Mouse (Mus musculus): ENCODE measurements around the gene Tma16.

The Tma16 gene

DNA sequence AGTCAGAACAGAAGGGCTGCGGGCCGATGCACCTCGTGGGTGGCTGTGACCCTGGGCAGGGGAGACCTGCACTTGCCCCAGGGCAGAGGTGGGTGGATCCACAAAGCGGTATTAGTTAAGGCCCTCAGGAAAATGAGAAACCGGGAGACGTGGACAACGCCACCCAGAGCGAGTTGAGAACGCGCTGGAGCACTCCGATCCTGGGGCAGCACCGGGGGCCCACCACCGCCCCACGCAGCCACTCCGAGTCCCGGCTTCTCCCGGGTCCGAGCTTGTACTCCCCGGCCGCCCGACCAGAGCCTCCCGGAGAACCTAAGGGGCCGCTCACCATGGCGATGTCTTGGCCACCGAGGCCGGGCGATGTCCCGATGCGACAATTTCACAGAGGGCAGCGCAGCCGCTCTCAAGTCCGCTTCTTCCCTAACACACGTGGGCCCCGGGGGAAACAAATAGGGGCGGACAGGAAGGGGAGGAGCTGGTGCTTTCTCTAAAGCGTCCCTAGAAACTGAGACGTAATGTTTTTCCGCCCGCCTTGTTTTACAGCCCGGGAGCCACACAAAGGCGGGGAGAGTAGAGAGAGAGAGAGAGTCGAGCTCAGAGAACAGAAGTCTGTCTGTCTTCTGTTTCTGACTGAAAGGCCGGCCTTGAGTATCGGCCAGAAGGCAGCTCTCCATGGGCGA, at the start of gene Tma16:
TSS of gene Tma16 (minus strand) at position 447 of the 680 bp plus-strand sequence.
- DNase-seq (ENCODE audit: low spot score in 2 of 2): peak; percentile 74

- DNase-seq (ENCODE audit: low spot score in 2 of 2): no peak
These were observed 34.2 kb upstream of the Tma16 start for GRCm38 (mm10) chr8:66520576-66520975.

GRCm38 (mm10) chr8:66519149-66519548, 32.8 kb upstream of the Tma16 start:
- no peak for DNase-seq (ENCODE audit: low spot score in 2 of 2)

- DNase-seq (ENCODE audit: low spot score in 2 of 2): no peak
These were observed 25.2 kb upstream of the Tma16 start, which contains the start of gene Tktl2 for GRCm38 (mm10) chr8:66511537-66511936. Gene Tktl2, plus strand, starts transcription at chr8:66511756.

GRCm38 (mm10) chr8:66503381-66503780, 17.1 kb upstream of the Tma16 start:
- no peak for DNase-seq (ENCODE audit: low spot score in 2 of 2)

- DNase-seq (ENCODE audit: low spot score in 2 of 2): peak in 1 of 2 experiments; percentile 25
These were observed 10.8 kb upstream of the Tma16 start for GRCm38 (mm10) chr8:66496998-66497577.

GRCm38 (mm10) chr8:66495726-66496125, 9.4 kb upstream of the Tma16 start:
- DNase-seq (ENCODE audit: low spot score in 2 of 2): peak; percentile 29 to 82

GRCm38 (mm10) chr8:66494496-66494895, 8.2 kb upstream of the Tma16 start:
- no peak for DNase-seq (ENCODE audit: low spot score in 2 of 2)

DNA sequence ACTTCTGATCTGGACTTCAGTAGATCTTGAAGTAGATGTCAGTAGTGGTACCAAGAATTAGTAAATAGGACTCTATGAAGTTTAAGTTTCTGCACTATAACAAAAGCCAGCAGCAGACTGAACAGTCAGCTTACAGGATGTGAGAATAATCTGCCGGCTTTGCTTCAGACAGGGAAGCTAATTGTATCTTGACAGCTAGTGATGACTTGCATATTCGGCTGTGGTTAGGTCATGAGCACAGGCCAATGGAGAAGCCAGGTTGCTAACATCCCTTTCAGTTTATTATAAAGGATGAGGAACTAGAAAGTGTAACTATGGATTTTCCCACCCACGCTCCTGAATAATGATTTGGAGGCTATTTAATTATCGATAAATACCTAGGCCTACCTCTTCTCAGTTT, 4.3 kb upstream of the Tma16 start:
- no peak for DNase-seq (ENCODE audit: low spot score in 2 of 2)

DNA sequence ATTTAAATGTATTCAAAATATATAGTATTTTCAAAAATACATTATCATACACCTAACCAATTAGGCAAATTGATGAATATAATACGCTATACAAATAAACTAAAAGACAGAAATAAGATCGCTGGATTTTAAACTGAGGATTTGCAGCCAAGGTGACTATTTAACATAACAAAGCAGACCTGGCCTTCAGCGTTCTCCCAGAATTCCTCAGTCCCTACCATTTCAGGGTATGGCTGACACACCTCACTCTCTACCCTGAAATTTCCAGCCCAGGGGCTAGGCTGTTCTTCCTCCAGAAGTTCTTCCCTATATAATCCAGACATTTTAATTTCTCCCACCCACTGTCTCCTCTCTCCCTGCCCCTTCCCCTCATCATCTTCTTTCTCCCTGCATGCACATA, 2.2 kb upstream of the Tma16 start:
- DNase-seq (ENCODE audit: low spot score in 2 of 2): no peak

DNA sequence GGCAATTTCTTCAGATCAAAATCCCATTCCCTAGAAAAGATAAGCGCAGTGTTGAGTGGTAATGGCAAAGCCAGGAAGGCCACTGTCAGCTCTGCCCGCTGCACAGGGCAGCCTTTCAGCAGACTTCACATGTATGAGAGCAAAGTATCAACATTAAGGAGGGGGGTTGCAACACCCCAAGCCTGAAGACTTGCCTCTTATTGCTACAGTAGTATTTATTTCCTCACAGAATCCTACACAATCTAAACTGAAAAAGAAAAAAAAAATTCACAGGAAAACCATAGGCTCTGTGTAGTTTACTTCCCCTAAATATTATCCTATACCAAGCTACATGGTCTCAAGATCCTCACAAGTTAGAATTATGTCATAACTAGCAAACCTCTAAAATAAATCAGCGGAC, 9.4 kb downstream of the Tma16 start:
- DNase-seq (ENCODE audit: low spot score in 2 of 2): no peak

GRCm38 (mm10) chr8:66469821-66470220, 16.5 kb downstream of the Tma16 start:
- no peak for DNase-seq (ENCODE audit: low spot score in 2 of 2)

GRCm38 (mm10) chr8:66457057-66457456, 29.3 kb downstream of the Tma16 start:
- no peak for DNase-seq (ENCODE audit: low spot score in 2 of 2)

DNA sequence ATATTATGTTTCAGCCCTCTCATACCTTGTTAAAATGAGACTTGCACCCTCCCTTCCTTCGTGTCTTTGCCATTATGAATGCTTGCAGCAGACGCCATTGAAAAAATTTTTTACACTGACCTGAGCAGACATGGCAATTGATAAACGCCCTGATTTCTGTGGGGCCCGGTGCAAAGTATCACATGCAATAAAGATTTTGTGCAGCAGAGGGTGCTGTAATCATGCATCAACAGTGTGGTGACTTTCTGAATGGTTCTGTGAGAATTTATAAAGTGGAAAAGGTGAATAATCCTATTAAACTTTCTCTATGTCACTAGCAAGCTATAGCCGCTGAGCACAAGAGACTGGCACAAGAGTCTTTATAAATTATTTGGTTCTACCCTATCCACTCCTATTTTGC, 35.6 kb downstream of the Tma16 start:
- DNase-seq (ENCODE audit: low spot score in 2 of 2): peak in 1 of 2 experiments; percentile 38

GRCm38 (mm10) chr8:66445351-66445750, 41.0 kb downstream of the Tma16 start:
- no peak for DNase-seq (ENCODE audit: low spot score in 2 of 2)

DNA sequence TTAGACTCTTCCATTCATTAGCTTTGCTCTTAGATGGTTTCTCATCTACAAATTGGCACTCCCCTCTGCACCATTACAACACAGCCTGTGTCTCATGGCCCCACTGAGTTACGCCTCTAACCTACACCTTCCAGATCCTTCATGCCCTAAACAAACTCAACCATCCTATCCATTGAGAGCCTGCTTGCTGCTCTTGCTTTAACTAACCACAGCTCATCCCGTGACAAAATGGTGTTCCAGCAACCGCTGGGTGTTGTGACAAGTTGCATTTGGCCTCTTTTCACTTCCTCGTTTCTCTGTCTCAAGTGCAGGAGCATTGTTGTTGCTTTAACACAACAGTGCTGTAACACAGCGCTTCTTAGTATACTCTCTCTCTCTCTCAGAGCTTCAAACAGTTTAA, 42.2 kb downstream of the Tma16 start:
- no peak for DNase-seq (ENCODE audit: low spot score in 2 of 2)

DNA sequence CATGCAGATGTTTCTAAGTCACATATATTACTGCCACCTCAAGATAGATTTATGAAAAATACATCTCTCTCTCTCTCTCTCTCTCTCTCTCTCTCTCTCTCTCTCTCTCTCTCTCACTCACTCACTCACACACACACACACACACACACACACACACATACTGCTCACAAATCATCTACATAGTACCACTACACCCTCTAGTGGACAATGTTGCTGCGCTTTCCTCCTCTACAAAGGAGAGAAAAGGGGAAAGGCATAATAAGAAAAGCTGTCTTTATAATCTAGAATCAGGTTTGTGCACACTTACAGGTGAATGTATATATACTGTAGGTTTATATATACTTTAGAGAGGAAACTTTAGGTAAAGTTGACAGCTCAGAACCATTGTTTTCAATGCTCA, 43.6 kb downstream of the Tma16 start:
- no peak for DNase-seq (ENCODE audit: low spot score in 2 of 2)

GRCm38 (mm10) chr8:66441123-66441522, 45.2 kb downstream of the Tma16 start:
- DNase-seq (ENCODE audit: low spot score in 2 of 2): no peak

GRCm38 (mm10) chr8:66438468-66438867, 47.9 kb downstream of the Tma16 start:
- DNase-seq (ENCODE audit: low spot score in 2 of 2): no peak

GRCm38 (mm10) chr8:66437929-66438328, 48.4 kb downstream of the Tma16 start:
- DNase-seq (ENCODE audit: low spot score in 2 of 2): no peak

DNA sequence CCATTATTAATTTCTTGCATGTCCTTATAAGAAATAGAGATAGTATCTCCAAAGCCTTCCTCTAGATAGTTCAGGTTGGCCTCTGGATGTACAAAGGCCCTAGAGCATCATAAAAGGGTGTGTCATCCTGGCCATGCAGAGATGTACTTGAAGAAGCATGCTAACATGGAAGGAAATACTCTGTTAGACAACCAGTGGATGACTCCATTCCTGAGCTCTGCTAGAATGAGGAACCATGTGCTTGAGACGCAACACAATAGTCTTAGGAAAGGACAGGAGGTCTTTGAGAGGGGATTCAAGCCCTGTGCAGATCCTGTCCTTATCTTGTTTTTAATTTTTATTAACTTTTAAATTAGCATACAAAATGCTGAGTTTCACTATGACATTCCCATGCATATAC, 49.5 kb downstream of the Tma16 start:
- DNase-seq (ENCODE audit: low spot score in 2 of 2): no peak

DNA sequence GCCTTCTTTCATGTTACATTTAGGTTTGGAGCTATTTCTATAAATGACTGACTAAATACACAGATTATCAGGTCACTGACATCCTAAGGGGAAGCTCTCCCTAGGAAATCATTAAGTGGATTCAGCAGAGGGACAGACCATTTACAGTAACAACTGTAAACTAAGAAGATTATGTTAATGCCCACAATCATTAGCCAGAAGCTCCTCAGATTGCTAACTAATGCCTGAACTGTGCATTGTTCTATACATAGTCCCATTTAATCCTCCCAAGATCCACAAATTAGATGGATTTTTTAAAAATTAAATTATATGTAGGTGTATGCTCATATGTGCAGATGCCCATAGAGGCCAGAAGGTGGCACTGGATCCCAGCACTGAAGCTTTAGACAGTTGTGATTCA, 52.8 kb downstream of the Tma16 start:
- no peak for DNase-seq (ENCODE audit: low spot score in 2 of 2)

- no peak for DNase-seq (ENCODE audit: low spot score in 2 of 2)
These were observed 55.7 kb downstream of the Tma16 start for GRCm38 (mm10) chr8:66430639-66431038.

Measured in frontal cortex, postnatal 14 days (tissue).